ENCODE assay signal across 12 mouse cellular contexts in genomic region chr6:64598144-64598561, GRCm38 (mm10).
DNase-seq lines count a peak whose midpoint lies in the region; ATAC-seq and TF ChIP-seq lines count a peak whose summit lies in the region.
"Had no signal": no experiment of that assay in that cellular context is flagged by ENCODE, and none has a peak within 500 bp of the region (broad histone marks: within the 10 kb centered on the region; RNA-seq: fewer than 3 reads in every experiment).

No protein-coding gene starts in this region.

- no peaks in the 10 kb centered on the region for H3K27me3 ChIP-seq in heart, embryonic 11.5 days (ENCODE audit: control insufficient read depth, insufficient read depth, low read length)
- no peaks in the 10 kb centered on the region for H3K27me3 ChIP-seq in midbrain, embryonic 11.5 days (ENCODE audit: control insufficient read depth, insufficient read depth, low read length)
- H3K27me3 ChIP-seq in midbrain, embryonic 10.5 days (ENCODE audit: low read depth, poor library complexity, severe bottlenecking): no peaks in the 10 kb centered on the region
- H3K27me3 ChIP-seq in midbrain, embryonic 16.5 days (ENCODE audit: control insufficient read depth, insufficient read depth, low read depth, low read length): no peaks in the 10 kb centered on the region
- H3K27me3 ChIP-seq: liver, embryonic 15.5 days; megakaryocyte, embryonic 14.5 days had no signal

- no peak overlapping the region for H3K9ac ChIP-seq in heart, embryonic 11.5 days (ENCODE audit: low read depth, low read length)
- no peak overlapping the region for H3K9ac ChIP-seq in midbrain, embryonic 11.5 days (ENCODE audit: low read length)
- no peak overlapping the region for H3K9ac ChIP-seq in midbrain, embryonic 16.5 days (ENCODE audit: low read depth, low read length)
- H3K9ac ChIP-seq: liver, embryonic 15.5 days had no signal

- DNase-seq in heart, adult 8-10 months (ENCODE audit: low spot score): no peak
- no peak for DNase-seq in midbrain, embryonic 11.5 days (ENCODE audit: low spot score, missing footprints)
- no peak for DNase-seq in midbrain, embryonic 10.5 days (ENCODE audit: low spot score)
- peak; percentile 44 to 79 for DNase-seq in layer of hippocampus, adult 2 months (ENCODE audit: low spot score in 2 of 2)
- no peak for DNase-seq in urinary bladder, postnatal 10 days (ENCODE audit: low spot score)
- no peak for DNase-seq in heart, postnatal 4 days
- DNase-seq: adrenal gland, postnatal 10 days; cerebellum, adult 2 months had no signal

- no peak for TF ChIP-seq CTCF in layer of hippocampus, adult 2 months (conservative IDR thresholded peaks at IDR 0.05)

- H3K4me2 ChIP-seq in heart, embryonic 11.5 days: no peak overlapping the region
- H3K4me2 ChIP-seq in midbrain, embryonic 11.5 days: no peak overlapping the region
- H3K4me2 ChIP-seq in midbrain, embryonic 16.5 days (ENCODE audit: low read length): no peak overlapping the region
- H3K4me2 ChIP-seq: liver, embryonic 15.5 days had no signal

- H3K36me3 ChIP-seq in heart, embryonic 11.5 days (ENCODE audit: control insufficient read depth, insufficient read depth, low read length): no peaks in the 10 kb centered on the region
- H3K36me3 ChIP-seq in midbrain, embryonic 11.5 days (ENCODE audit: control insufficient read depth, insufficient read depth, low read length): no peaks in the 10 kb centered on the region
- no peaks in the 10 kb centered on the region for H3K36me3 ChIP-seq in midbrain, embryonic 10.5 days
- H3K36me3 ChIP-seq in midbrain, embryonic 16.5 days (ENCODE audit: control insufficient read depth, insufficient read depth, low read length): no peaks in the 10 kb centered on the region
- H3K36me3 ChIP-seq: liver, embryonic 15.5 days had no signal

- H3K4me1 ChIP-seq in heart, embryonic 11.5 days (ENCODE audit: control insufficient read depth, insufficient read depth, low read length): peaks cover 4% of the 10 kb centered on the region; the same call in 1 of the 2 replicates
- H3K4me1 ChIP-seq in midbrain, embryonic 11.5 days (ENCODE audit: control insufficient read depth, insufficient read depth, low read length): peaks cover 6% of the 10 kb centered on the region; the same call in 1 of the 2 replicates
- H3K4me1 ChIP-seq in midbrain, embryonic 10.5 days: peaks cover 26% of the 10 kb centered on the region
- peaks cover 5% of the 10 kb centered on the region; the same call in 1 of the 2 replicates for H3K4me1 ChIP-seq in midbrain, embryonic 16.5 days (ENCODE audit: control insufficient read depth, insufficient read depth, low read length)
- H3K4me1 ChIP-seq: liver, embryonic 15.5 days; megakaryocyte, embryonic 14.5 days had no signal

- 27% methylated on average over 4 of the region's 4 CpGs for WGBS in heart, embryonic 11.5 days (ENCODE audit: insufficient replicate concordance)
- 24% methylated on average over 4 of the region's 4 CpGs for WGBS in midbrain, embryonic 11.5 days
- 30% methylated on average over 4 of the region's 4 CpGs for WGBS in midbrain, embryonic 10.5 days
- 11% methylated on average over 4 of the region's 4 CpGs for WGBS in midbrain, embryonic 16.5 days

- H3K4me3 ChIP-seq in heart, embryonic 11.5 days (ENCODE audit: low read depth, low read length): no peak overlapping the region
- H3K4me3 ChIP-seq in midbrain, embryonic 11.5 days (ENCODE audit: low read depth, low read length): no peak overlapping the region
- no peak overlapping the region for H3K4me3 ChIP-seq in midbrain, embryonic 10.5 days
- H3K4me3 ChIP-seq in layer of hippocampus, adult 2 months: no peak overlapping the region
- H3K4me3 ChIP-seq in midbrain, embryonic 16.5 days (ENCODE audit: low read depth, low read length): no peak overlapping the region
- H3K4me3 ChIP-seq: liver, embryonic 15.5 days; megakaryocyte, embryonic 14.5 days had no signal

- no peaks in the 10 kb centered on the region for H3K9me3 ChIP-seq in heart, embryonic 11.5 days (replicated peaks; ENCODE audit: control insufficient read depth, low read length)
- no peaks in the 10 kb centered on the region for H3K9me3 ChIP-seq in midbrain, embryonic 11.5 days (ENCODE audit: control insufficient read depth, low read length)
- H3K9me3 ChIP-seq in midbrain, embryonic 10.5 days (replicated peaks): no peaks in the 10 kb centered on the region
- H3K9me3 ChIP-seq in midbrain, embryonic 16.5 days (replicated peaks; ENCODE audit: control insufficient read depth, low read length, poor library complexity, severe bottlenecking): no peaks in the 10 kb centered on the region
- H3K9me3 ChIP-seq: liver, embryonic 15.5 days; megakaryocyte, embryonic 14.5 days had no signal

- no peak overlapping the region for H3K27ac ChIP-seq in heart, embryonic 11.5 days (ENCODE audit: low read depth, low read length)
- no peak overlapping the region for H3K27ac ChIP-seq in midbrain, embryonic 11.5 days (ENCODE audit: low read depth, low read length)
- no peak overlapping the region for H3K27ac ChIP-seq in midbrain, embryonic 10.5 days (replicated peaks)
- H3K27ac ChIP-seq in layer of hippocampus, adult 2 months: peak overlapping the region; percentile 68; the same call in 1 of the 2 replicates
- no peak overlapping the region for H3K27ac ChIP-seq in midbrain, embryonic 16.5 days (ENCODE audit: low read length)
- H3K27ac ChIP-seq: liver, embryonic 15.5 days had no signal

- ATAC-seq in heart, embryonic 11.5 days (replicated peaks; ENCODE audit: insufficient number of reproducible peaks, low FRiP score, low TSS enrichment): peak; percentile 52
- ATAC-seq in midbrain, embryonic 11.5 days (ENCODE audit: low FRiP score): peak; percentile 62
- peak; percentile 78; the same call in 1 of the 2 replicates for ATAC-seq in midbrain, embryonic 16.5 days

Comparison
In these comparisons a context has a peak if more than half of its experiments do, and no peak if none do; other contexts are left out.
1. DNase-seq: peak in layer of hippocampus, adult 2 months (2 of 2); none in heart, adult 8-10 months (single experiment), midbrain, embryonic 11.5 days (single experiment), midbrain, embryonic 10.5 days (single experiment), urinary bladder, postnatal 10 days (single experiment) and heart, postnatal 4 days (single experiment).
2. Peak in every context shown above with its lines, with median percentiles within 50 percentile points of each other: ATAC-seq.